Mouse (Mus musculus): ENCODE measurements around the gene Popdc2. TPM values are rescaled to one million over a fixed set of nuclear protein-coding genes. Genes with fewer than 3 reads are reported as not detected.

The Popdc2 gene
- polyA plus RNA-seq, 1 experiment from 2014 or later, result 0.73 TPM

Other genes starting within 250 kb of the Popdc2 start
- not detected in 2 replicates for gene Nr1i2, start 67.4 kb upstream of the Popdc2 start, polyA plus RNA-seq (2016; fragmentation: Nextera tagmentation; extraction: Ambion mirVana)
- 0.31 and 0.36 TPM in 2 replicates for gene Maats1, start 20.1 kb upstream of the Popdc2 start, polyA plus RNA-seq (2016; fragmentation: Nextera tagmentation; extraction: Ambion mirVana)
- gene Cox17, start 15.2 kb upstream of the Popdc2 start, polyA plus RNA-seq (2016; fragmentation: Nextera tagmentation; extraction: Ambion mirVana), result 134 TPM in 2 replicates
- not detected in 2 replicates for gene Gm21987, start 15.2 kb upstream of the Popdc2 start, polyA plus RNA-seq (2016; fragmentation: Nextera tagmentation; extraction: Ambion mirVana)
- gene Pla1a, start 70.9 kb downstream of the Popdc2 start, polyA plus RNA-seq (2016; fragmentation: Nextera tagmentation; extraction: Ambion mirVana), result not detected in 2 replicates
- 149 and 153 TPM in 2 replicates for gene Adprh, start 90.5 kb downstream of the Popdc2 start, polyA plus RNA-seq (2016; fragmentation: Nextera tagmentation; extraction: Ambion mirVana)
- 0.32 and 0.61 TPM in 2 replicates for gene Cd80, start 93.4 kb downstream of the Popdc2 start, polyA plus RNA-seq (2016; fragmentation: Nextera tagmentation; extraction: Ambion mirVana)
- gene Timmdc1, start 160.5 kb downstream of the Popdc2 start, polyA plus RNA-seq (2016; fragmentation: Nextera tagmentation; extraction: Ambion mirVana), result 33.1 and 36.7 TPM in 2 replicates
- 69.8 and 72.2 TPM in 2 replicates for gene Poglut1, start 188.0 kb downstream of the Popdc2 start, polyA plus RNA-seq (2016; fragmentation: Nextera tagmentation; extraction: Ambion mirVana)
- gene Tmem39a, start 196.5 kb downstream of the Popdc2 start, polyA plus RNA-seq (2016; fragmentation: Nextera tagmentation; extraction: Ambion mirVana), result 75.5 and 86.3 TPM in 2 replicates

Data from forebrain, embryonic 10.5 days (tissue).